Mouse (Mus musculus) G1E (cell line): ENCODE results near the gene Chad.

ENCODE experiments used
- CTCF ChIP-seq: IDR thresholded peaks from 2 replicates; pipeline ENCODE4 v1.5.1; 2012; ENCODE audit warnings: low read depth, low read length, inconsistent platforms, mixed read lengths
- GATA1 ChIP-seq: IDR thresholded peaks from 2 replicates; pipeline ENCODE4 v1.6.1; 2012; ENCODE audit warnings: borderline replicate concordance, low read length, inconsistent platforms, mixed read lengths
- POLR2AphosphoS5 ChIP-seq: IDR thresholded peaks from 2 replicates; pipeline ENCODE4 v1.6.1; 2012; ENCODE audit warnings: low read depth, low read length, inconsistent platforms; ENCODE audit not compliant: insufficient replicate concordance

- no peak for TF ChIP-seq CTCF
- no peak for TF ChIP-seq GATA1
- TF ChIP-seq POLR2AphosphoS5, result no peak
Measured at GRCm38 (mm10) chr11:94565151-94565479, 268 bp downstream of the Chad start.
